Mouse (Mus musculus) G1E (cell line): ENCODE measurements around the gene Arhgap31. TPM values are rescaled to one million over a fixed set of nuclear protein-coding genes. Genes with fewer than 3 reads are reported as not detected.

ENCODE experiments used
- ATAC-seq: 2 replicates; pipeline ENCODE4 v1.8.0; 2016; ENCODE audit warnings: mild to moderate bottlenecking; ENCODE audit not compliant: insufficient number of reproducible peaks, poor library complexity, low FRiP score, severe bottlenecking; ENCODE audit errors: extremely low read depth
- DNase-seq: peaks from one replicate; pipeline ENCODE4 v3.0.0; 2012; ENCODE audit warnings: low spot score
- H3K27me3 ChIP-seq: 2 replicates; pipeline ENCODE4 v1.6.1; 2012; ENCODE audit warnings: mild to moderate bottlenecking, low read length, inconsistent platforms; ENCODE audit not compliant: insufficient read depth
- H3K36me3 ChIP-seq: replicated peaks from 2 replicates; pipeline ENCODE3; 2012; ENCODE audit warnings: mild to moderate bottlenecking, inconsistent platforms
- H3K4me1 ChIP-seq: 2 replicates; pipeline ENCODE4 v1.6.1; 2012; ENCODE audit warnings: low read depth, low read length, inconsistent platforms, mixed read lengths; ENCODE audit not compliant: insufficient read depth
- H3K4me3 ChIP-seq: 2 replicates; pipeline ENCODE4 v1.5.1; 2012; ENCODE audit warnings: low read depth, mild to moderate bottlenecking, inconsistent platforms, low read length, moderate library complexity, mixed read lengths
- H3K9me3 ChIP-seq: replicated peaks from 2 replicates; pipeline ENCODE4 v1.6.1; 2012; ENCODE audit warnings: inconsistent platforms
- CTCF ChIP-seq: IDR thresholded peaks from 2 replicates; pipeline ENCODE4 v1.5.1; 2012; ENCODE audit warnings: low read depth, low read length, inconsistent platforms, mixed read lengths
- GATA1 ChIP-seq: IDR thresholded peaks from 2 replicates; pipeline ENCODE4 v1.6.1; 2012; ENCODE audit warnings: borderline replicate concordance, low read length, inconsistent platforms, mixed read lengths
- GATA2 ChIP-seq: IDR thresholded peaks from 2 replicates; pipeline ENCODE4 v1.6.1; 2012; ENCODE audit warnings: low read depth, low read length, inconsistent platforms, borderline replicate concordance
- POLR2AphosphoS5 ChIP-seq: IDR thresholded peaks from 2 replicates; pipeline ENCODE4 v1.6.1; 2012; ENCODE audit warnings: low read depth, low read length, inconsistent platforms; ENCODE audit not compliant: insufficient replicate concordance
- TAL1 ChIP-seq: conservative IDR thresholded peaks from 2 replicates; pipeline ENCODE4 v1.6.1; 2012; ENCODE audit warnings: low read depth, low read length, inconsistent platforms, mixed read lengths
- polyA plus RNA-seq: library from polyadenylated mRNA; stranded (reverse); fragments of >175 nt; gene quantifications from 2 replicates; pipeline ENCODE4 v1.2.3, GENCODE M21; 2012
- total RNA-seq, 2 experiments: library from RNA; stranded (forward) in 1 of 2; stranded (reverse) in 1 of 2; fragments of 200-1000 nt in 1 of 2; fragments of >200 nt in 1 of 2; fragmentation: Nextera tagmentation in 1 of 2; gene quantifications; 2 replicates each; pipeline ENCODE4 v1.2.3; 2014 to 2017

Gene Arhgap31
- total RNA-seq (2014; fragmentation: Nextera tagmentation) (not detected in 2 replicates), total RNA-seq (2017) (0.06 and 0.16 TPM in 2 replicates), polyA plus RNA-seq (0.01 and 0.02 TPM in 2 replicates)

DNA sequence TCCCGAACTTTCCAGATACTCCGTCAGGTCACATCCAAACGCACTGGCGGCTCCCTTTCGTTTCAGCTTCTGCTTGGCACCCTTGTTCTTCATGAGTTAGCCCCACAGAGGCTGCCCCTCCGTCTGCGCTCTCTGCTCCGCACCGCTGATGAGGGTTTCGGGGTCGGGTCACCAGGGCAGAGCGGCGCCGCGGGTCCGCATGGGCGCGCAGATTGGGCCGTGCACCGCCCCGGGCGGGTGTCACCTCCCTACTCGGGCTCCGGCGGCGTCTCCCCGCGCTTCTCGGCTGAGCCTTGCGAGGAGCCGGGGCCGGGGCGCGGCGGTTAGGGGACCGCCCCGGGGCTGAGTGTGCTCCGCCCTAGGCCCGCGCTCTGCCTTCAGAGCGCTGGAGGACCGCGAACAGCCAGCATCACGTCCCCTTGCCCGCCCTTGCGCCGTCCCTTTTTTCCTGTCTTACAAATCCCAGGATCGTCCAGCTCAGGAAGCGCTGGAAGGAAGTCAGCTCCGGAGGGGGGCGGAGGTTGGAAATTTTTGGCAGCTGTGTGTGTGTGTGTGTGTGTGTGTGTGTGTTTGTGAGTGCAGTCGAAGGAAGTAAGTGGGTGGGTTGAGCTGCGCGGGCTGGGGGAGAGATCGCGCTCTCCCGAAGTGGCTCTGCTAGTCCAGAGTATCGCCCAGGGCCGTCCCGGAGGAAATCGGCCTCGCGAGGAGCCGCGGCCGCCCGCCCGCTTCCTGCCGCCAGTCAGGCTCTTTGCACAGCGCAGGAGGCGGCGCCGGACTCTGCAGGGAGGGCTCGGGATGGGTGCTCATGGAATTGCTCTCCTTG is at the start of gene Arhgap31:
Gene Arhgap31, minus strand, starts transcription at position 694 of the 823 bp plus-strand sequence.
- Histone ChIP-seq H3K36me3 (no peaks in the 10 kb centered on the region), H3K27me3 (no peaks in the 10 kb centered on the region; the same call in 1 of the 2 replicates), H3K4me1 (no peaks in the 10 kb centered on the region), H3K4me3 (no peak within 1 kb of the TSS), H3K9me3 (no peaks in the 10 kb centered on the region)
- no peak for ATAC-seq
- TF ChIP-seq POLR2AphosphoS5, result no peak
- no peak for TF ChIP-seq CTCF
- TF ChIP-seq GATA1, result no peak
- no peak for TF ChIP-seq TAL1
- TF ChIP-seq GATA2, result no peak
- DNase-seq, result no peak

GRCm38 (mm10) chr16:38762401-38762800 is 49.3 kb upstream of the Arhgap31 start:
- TF ChIP-seq CTCF (no peak), GATA2 (no peak), POLR2AphosphoS5 (no peak), TAL1 (no peak), GATA1 (no peak)
- H3K36me3 ChIP-seq, result no peaks in the 10 kb centered on the region
- no peak for DNase-seq
- H3K4me1 ChIP-seq, result no peaks in the 10 kb centered on the region
- H3K27me3 ChIP-seq, result 0 out of 2 replicates have a peak, but pooled peaks cover 8% of the 10 kb centered on the region
- ATAC-seq, result no peak
- H3K4me3 ChIP-seq, result no peak overlapping the region
- H3K9me3 ChIP-seq, result no peaks in the 10 kb centered on the region

- no peaks in the 10 kb centered on the region for H3K36me3 ChIP-seq
- no peaks in the 10 kb centered on the region for H3K4me1 ChIP-seq
- no peak overlapping the region for H3K4me3 ChIP-seq
- no peaks in the 10 kb centered on the region for H3K9me3 ChIP-seq
- DNase-seq (no peak), ATAC-seq (no peak)
- no peak for TF ChIP-seq GATA1
- TF ChIP-seq TAL1, result no peak
- TF ChIP-seq GATA2, result no peak
- TF ChIP-seq POLR2AphosphoS5, result no peak
- no peak for TF ChIP-seq CTCF
- 0 out of 2 replicates have a peak, but pooled peaks cover 8% of the 10 kb centered on the region for H3K27me3 ChIP-seq
These were observed 48.9 kb upstream of the Arhgap31 start for GRCm38 (mm10) chr16:38761972-38762371.

DNA sequence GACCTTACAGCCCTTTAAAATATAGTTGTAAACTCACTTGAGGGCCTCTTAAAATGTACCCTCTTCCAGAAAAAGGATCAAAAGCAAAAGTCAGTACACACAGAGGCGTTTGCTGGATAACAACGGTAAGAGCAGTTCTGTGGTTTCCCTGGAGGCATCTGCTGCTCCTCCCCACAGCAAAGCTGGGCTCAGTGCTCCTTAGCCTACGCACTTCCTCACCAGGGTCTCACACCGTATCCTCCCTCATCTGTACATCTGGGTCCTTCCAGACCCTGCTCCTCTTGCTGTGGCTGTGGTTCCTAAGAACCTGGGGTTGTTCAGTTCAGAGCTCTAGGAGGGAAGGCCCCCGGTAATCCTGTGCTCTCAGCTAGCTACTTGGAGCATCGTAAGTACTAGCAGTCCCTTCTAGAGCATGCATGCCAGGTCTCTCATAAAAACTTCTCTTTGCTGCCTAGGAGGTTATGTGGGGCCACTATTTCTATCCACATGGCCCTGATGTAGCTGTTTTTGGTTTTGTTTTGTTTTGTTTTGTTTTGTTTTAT is 47.8 kb upstream of the Arhgap31 start:
- Histone ChIP-seq H3K9me3 (no peaks in the 10 kb centered on the region), H3K4me1 (no peaks in the 10 kb centered on the region), H3K36me3 (no peaks in the 10 kb centered on the region), H3K4me3 (no peak overlapping the region), H3K27me3 (0 out of 2 replicates have a peak, but pooled peaks cover 8% of the 10 kb centered on the region)
- no peak for ATAC-seq
- no peak for DNase-seq
- no peak for TF ChIP-seq GATA1
- no peak for TF ChIP-seq TAL1
- TF ChIP-seq GATA2, result no peak
- TF ChIP-seq POLR2AphosphoS5, result no peak
- no peak for TF ChIP-seq CTCF

GRCm38 (mm10) chr16:38760239-38760638 is 47.2 kb upstream of the Arhgap31 start:
- Histone ChIP-seq H3K4me3 (no peak overlapping the region), H3K36me3 (no peaks in the 10 kb centered on the region), H3K9me3 (no peaks in the 10 kb centered on the region), H3K27me3 (0 out of 2 replicates have a peak, but pooled peaks cover 8% of the 10 kb centered on the region), H3K4me1 (no peaks in the 10 kb centered on the region)
- DNase-seq, result no peak
- TF ChIP-seq GATA1 (no peak), CTCF (no peak), POLR2AphosphoS5 (no peak), GATA2 (no peak)
- ATAC-seq, result no peak

GRCm38 (mm10) chr16:38758104-38758861 is 45.2 kb upstream of the Arhgap31 start:
- H3K36me3 ChIP-seq, result no peaks in the 10 kb centered on the region
- H3K4me1 ChIP-seq, result no peaks in the 10 kb centered on the region
- H3K9me3 ChIP-seq, result no peaks in the 10 kb centered on the region
- DNase-seq, result no peak
- 0 out of 2 replicates have a peak, but pooled peaks cover 5% of the 10 kb centered on the region for H3K27me3 ChIP-seq
- no peak for TF ChIP-seq GATA1
- TF ChIP-seq GATA2, result no peak
- no peak for TF ChIP-seq TAL1
- TF ChIP-seq CTCF, result no peak
- no peak for TF ChIP-seq POLR2AphosphoS5
- H3K4me3 ChIP-seq, result no peak overlapping the region
- no peak for ATAC-seq
